Mouse (Mus musculus): ENCODE measurements around the gene Inpp4b. TPM values are rescaled to one million over a fixed set of nuclear protein-coding genes. Genes with fewer than 3 reads are reported as not detected.

Inpp4b gene
- polyA plus RNA-seq, 1 experiment from 2014 or later = 6.2 TPM

DNA sequence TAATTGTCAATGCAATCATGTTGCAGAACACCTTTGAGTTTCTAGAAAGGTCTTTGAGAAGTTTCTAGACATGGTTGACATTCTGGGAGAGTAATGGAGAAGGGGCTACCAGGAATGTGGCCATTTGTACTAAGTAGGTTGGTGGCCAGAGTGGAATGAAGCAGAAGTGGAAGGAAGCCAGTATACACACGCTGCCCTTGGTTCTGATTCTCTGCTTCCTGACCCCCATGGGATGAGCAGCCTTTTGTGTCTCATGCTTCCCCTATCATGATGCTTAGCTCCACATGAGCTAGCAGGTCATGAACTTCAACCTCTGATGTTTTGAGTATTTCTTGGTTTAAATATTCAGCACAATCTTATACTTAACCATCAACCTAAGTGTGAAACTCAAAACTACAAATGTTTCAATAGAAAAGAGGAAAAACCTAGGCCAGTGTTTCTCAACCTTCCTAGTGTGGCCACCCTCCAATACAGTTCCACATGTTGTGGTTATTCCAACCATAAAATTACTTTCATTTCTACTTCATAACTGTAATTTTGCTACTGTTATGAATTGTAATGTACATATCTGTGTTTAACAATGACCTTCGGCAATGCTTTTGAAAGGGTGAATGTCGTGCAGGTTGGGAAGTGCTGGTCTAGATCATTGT is 233.0 kb downstream of the Inpp4b start:
- DNase-seq (ENCODE audit: low spot score) (no peak), ATAC-seq (replicated peaks; ENCODE audit: low FRiP score, low TSS enrichment, low read depth) (no peak)
- Histone ChIP-seq H3K9me3 (ENCODE audit: control insufficient read depth, low read length) (no peaks in the 10 kb centered on the region), H3K27ac (ENCODE audit: low read depth) (no peak overlapping the region), H3K4me1 (replicated peaks; ENCODE audit: control insufficient read depth, insufficient read depth, low read length) (no peaks in the 10 kb centered on the region), H3K4me3 (ENCODE audit: low read depth, low read length) (no peak overlapping the region), H3K4me2 (ENCODE audit: low read length) (no peak overlapping the region), H3K27me3 (replicated peaks; ENCODE audit: control insufficient read depth, insufficient read depth, low read length) (no peaks in the 10 kb centered on the region), H3K36me3 (ENCODE audit: control insufficient read depth, insufficient read depth, low read length) (no peaks in the 10 kb centered on the region), H3K9ac (ENCODE audit: low read length) (no peak overlapping the region)
- 85% methylated on average over 3 of the region's 3 CpGs for WGBS

- 51% methylated on average over 3 of the region's 3 CpGs for WGBS
- ATAC-seq (replicated peaks; ENCODE audit: low FRiP score, low TSS enrichment, low read depth) (no peak), DNase-seq (ENCODE audit: low spot score) (no peak)
- Histone ChIP-seq H3K4me2 (ENCODE audit: low read length) (no peak overlapping the region), H3K9ac (ENCODE audit: low read length) (no peak overlapping the region), H3K27ac (ENCODE audit: low read depth) (no peak overlapping the region), H3K4me3 (ENCODE audit: low read depth, low read length) (no peak overlapping the region), H3K4me1 (replicated peaks; ENCODE audit: control insufficient read depth, insufficient read depth, low read length) (no peaks in the 10 kb centered on the region), H3K36me3 (ENCODE audit: control insufficient read depth, insufficient read depth, low read length) (no peaks in the 10 kb centered on the region), H3K9me3 (ENCODE audit: control insufficient read depth, low read length) (no peaks in the 10 kb centered on the region), H3K27me3 (replicated peaks; ENCODE audit: control insufficient read depth, insufficient read depth, low read length) (no peaks in the 10 kb centered on the region)
Measured at GRCm38 (mm10) chr8:81578951-81579350, 236.6 kb downstream of the Inpp4b start.

DNA sequence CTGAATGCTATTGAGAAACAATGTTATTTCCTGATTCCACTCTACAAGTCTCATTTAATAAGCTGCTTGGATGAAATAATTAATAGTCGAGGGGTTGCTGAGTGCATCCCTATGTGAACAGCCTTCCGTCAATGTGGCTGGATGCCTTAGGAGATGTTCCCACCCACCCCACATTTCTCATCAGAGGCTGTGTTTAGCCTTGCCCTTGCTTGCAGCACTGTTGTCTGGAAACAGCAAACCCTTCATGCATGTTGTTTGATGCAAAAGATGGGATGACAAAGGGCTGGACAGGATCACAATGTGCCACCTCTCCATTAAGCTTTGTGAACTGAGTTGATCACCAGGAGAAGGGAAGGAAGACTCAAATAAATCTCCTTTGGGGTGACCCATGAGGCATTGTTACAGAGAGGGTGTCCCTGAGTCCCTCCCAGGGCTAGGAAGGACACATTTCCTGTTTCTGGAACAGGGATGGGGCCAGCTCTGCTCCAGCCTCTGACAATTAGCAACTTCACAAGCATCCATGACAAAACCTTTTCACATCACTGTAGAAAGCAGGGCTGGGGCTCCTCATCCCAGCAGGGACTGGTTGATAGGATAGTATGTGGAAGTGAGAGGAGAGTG is 239.6 kb downstream of the Inpp4b start:
- Histone ChIP-seq H3K27ac (ENCODE audit: low read depth) (no peak overlapping the region), H3K36me3 (ENCODE audit: control insufficient read depth, insufficient read depth, low read length) (no peaks in the 10 kb centered on the region), H3K4me3 (ENCODE audit: low read depth, low read length) (no peak overlapping the region), H3K9me3 (ENCODE audit: control insufficient read depth, low read length) (no peaks in the 10 kb centered on the region), H3K9ac (ENCODE audit: low read length) (no peak overlapping the region), H3K4me2 (ENCODE audit: low read length) (no peak overlapping the region), H3K4me1 (replicated peaks; ENCODE audit: control insufficient read depth, insufficient read depth, low read length) (no peaks in the 10 kb centered on the region), H3K27me3 (replicated peaks; ENCODE audit: control insufficient read depth, insufficient read depth, low read length) (no peaks in the 10 kb centered on the region)
- DNase-seq (ENCODE audit: low spot score) = no peak
- no peak for ATAC-seq (replicated peaks; ENCODE audit: low FRiP score, low TSS enrichment, low read depth)
- 84% methylated on average over 2 of the region's 2 CpGs for WGBS

GRCm38 (mm10) chr8:81582906-81583305 is 240.6 kb downstream of the Inpp4b start:
- H3K4me2 ChIP-seq (ENCODE audit: low read length) = no peak overlapping the region
- H3K4me3 ChIP-seq (ENCODE audit: low read depth, low read length) = no peak overlapping the region
- no peaks in the 10 kb centered on the region for H3K27me3 ChIP-seq (replicated peaks; ENCODE audit: control insufficient read depth, insufficient read depth, low read length)
- H3K4me1 ChIP-seq (replicated peaks; ENCODE audit: control insufficient read depth, insufficient read depth, low read length) = no peaks in the 10 kb centered on the region
- no peaks in the 10 kb centered on the region for H3K9me3 ChIP-seq (ENCODE audit: control insufficient read depth, low read length)
- H3K9ac ChIP-seq (ENCODE audit: low read length) = no peak overlapping the region
- H3K36me3 ChIP-seq (ENCODE audit: control insufficient read depth, insufficient read depth, low read length) = no peaks in the 10 kb centered on the region
- no peak overlapping the region for H3K27ac ChIP-seq (ENCODE audit: low read depth)
- 81% methylated on average over 1 of the region's 1 CpGs for WGBS
- ATAC-seq (replicated peaks; ENCODE audit: low FRiP score, low TSS enrichment, low read depth) (no peak), DNase-seq (ENCODE audit: low spot score) (no peak)

DNA sequence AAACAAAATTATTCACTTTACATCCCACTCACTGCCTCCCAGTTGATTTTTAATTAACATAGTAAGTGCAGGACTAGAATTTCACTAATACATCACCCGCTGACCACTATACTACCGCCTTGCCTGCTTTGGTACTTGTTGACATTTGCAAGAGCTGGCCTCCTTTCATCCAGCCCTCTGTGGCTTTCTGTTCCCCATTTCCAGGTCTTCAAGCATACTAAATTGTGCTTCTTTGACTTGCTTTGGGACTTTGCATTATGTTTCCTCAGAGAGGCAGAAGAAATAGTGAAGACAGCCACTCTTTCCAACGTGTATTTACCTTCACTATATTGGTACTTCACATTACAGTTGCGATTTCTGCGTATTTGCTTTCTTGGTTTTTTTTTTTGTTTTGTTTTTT is 244.4 kb downstream of the Inpp4b start:
- H3K27me3 ChIP-seq (replicated peaks; ENCODE audit: control insufficient read depth, insufficient read depth, low read length) = no peaks in the 10 kb centered on the region
- H3K4me2 ChIP-seq (ENCODE audit: low read length) = no peak overlapping the region
- ATAC-seq (replicated peaks; ENCODE audit: low FRiP score, low TSS enrichment, low read depth) (no peak), DNase-seq (ENCODE audit: low spot score) (no peak)
- H3K27ac ChIP-seq (ENCODE audit: low read depth) = no peak overlapping the region
- H3K9ac ChIP-seq (ENCODE audit: low read length) = no peak overlapping the region
- no peak overlapping the region for H3K4me3 ChIP-seq (ENCODE audit: low read depth, low read length)
- H3K4me1 ChIP-seq (replicated peaks; ENCODE audit: control insufficient read depth, insufficient read depth, low read length) = no peaks in the 10 kb centered on the region
- 89% methylated on average over 5 of the region's 5 CpGs for WGBS
- no peaks in the 10 kb centered on the region for H3K36me3 ChIP-seq (ENCODE audit: control insufficient read depth, insufficient read depth, low read length)
- no peaks in the 10 kb centered on the region for H3K9me3 ChIP-seq (ENCODE audit: control insufficient read depth, low read length)

DNA sequence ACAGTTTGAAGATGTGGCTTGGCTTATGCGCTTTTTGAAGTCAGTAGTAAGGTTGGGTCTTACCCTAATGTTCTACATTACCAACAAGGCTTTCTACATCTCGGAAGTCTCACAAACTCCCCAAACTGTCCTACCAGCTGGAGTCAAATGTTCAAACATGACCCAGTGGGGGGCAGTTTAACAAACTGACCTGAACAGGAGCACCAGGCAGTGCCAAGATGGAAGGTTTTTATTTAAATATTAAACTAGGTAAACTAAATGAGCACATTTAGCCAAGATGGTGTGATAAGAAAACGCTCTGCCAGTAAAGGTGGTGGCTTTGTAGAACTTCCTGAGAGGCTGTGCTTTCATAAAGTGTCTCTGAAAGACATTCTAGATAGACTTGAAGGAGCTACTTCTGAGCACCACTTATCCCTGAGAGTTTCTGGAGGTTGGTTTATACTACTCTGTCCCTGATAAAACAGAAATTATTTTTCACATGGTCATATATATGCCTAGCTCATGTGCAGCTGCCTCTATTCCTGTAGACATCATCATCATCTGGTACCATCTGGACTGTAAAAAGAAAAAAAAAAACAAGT is 251.9 kb downstream of the Inpp4b start:
- H3K9ac ChIP-seq (ENCODE audit: low read length) = no peak overlapping the region
- H3K9me3 ChIP-seq (ENCODE audit: control insufficient read depth, low read length) = no peaks in the 10 kb centered on the region
- ATAC-seq (replicated peaks; ENCODE audit: low FRiP score, low TSS enrichment, low read depth) = no peak
- WGBS = 88% methylated on average over 3 of the region's 3 CpGs
- no peak overlapping the region for H3K27ac ChIP-seq (ENCODE audit: low read depth)
- H3K4me3 ChIP-seq (ENCODE audit: low read depth, low read length) = no peak overlapping the region
- no peaks in the 10 kb centered on the region for H3K27me3 ChIP-seq (replicated peaks; ENCODE audit: control insufficient read depth, insufficient read depth, low read length)
- H3K4me2 ChIP-seq (ENCODE audit: low read length) = no peak overlapping the region
- H3K4me1 ChIP-seq (replicated peaks; ENCODE audit: control insufficient read depth, insufficient read depth, low read length) = no peaks in the 10 kb centered on the region
- no peaks in the 10 kb centered on the region for H3K36me3 ChIP-seq (ENCODE audit: control insufficient read depth, insufficient read depth, low read length)
- no peak for DNase-seq (ENCODE audit: low spot score)

GRCm38 (mm10) chr8:81599209-81599608 is 256.9 kb downstream of the Inpp4b start:
- Histone ChIP-seq H3K36me3 (ENCODE audit: control insufficient read depth, insufficient read depth, low read length) (no peaks in the 10 kb centered on the region), H3K9ac (ENCODE audit: low read length) (no peak overlapping the region), H3K9me3 (ENCODE audit: control insufficient read depth, low read length) (no peaks in the 10 kb centered on the region), H3K4me1 (replicated peaks; ENCODE audit: control insufficient read depth, insufficient read depth, low read length) (no peaks in the 10 kb centered on the region), H3K4me3 (ENCODE audit: low read depth, low read length) (no peak overlapping the region), H3K27ac (ENCODE audit: low read depth) (no peak overlapping the region), H3K4me2 (ENCODE audit: low read length) (no peak overlapping the region), H3K27me3 (replicated peaks; ENCODE audit: control insufficient read depth, insufficient read depth, low read length) (no peaks in the 10 kb centered on the region)
- 78% methylated on average over 4 of the region's 4 CpGs for WGBS
- no peak for ATAC-seq (replicated peaks; ENCODE audit: low FRiP score, low TSS enrichment, low read depth)
- DNase-seq (ENCODE audit: low spot score) = no peak

GRCm38 (mm10) chr8:81601136-81601535 is 258.8 kb downstream of the Inpp4b start:
- no peaks in the 10 kb centered on the region for H3K36me3 ChIP-seq (ENCODE audit: control insufficient read depth, insufficient read depth, low read length)
- DNase-seq (ENCODE audit: low spot score) (no peak), ATAC-seq (replicated peaks; ENCODE audit: low FRiP score, low TSS enrichment, low read depth) (no peak)
- H3K27ac ChIP-seq (ENCODE audit: low read depth) = no peak overlapping the region
- no peak overlapping the region for H3K4me2 ChIP-seq (ENCODE audit: low read length)
- H3K4me1 ChIP-seq (replicated peaks; ENCODE audit: control insufficient read depth, insufficient read depth, low read length) = no peaks in the 10 kb centered on the region
- H3K27me3 ChIP-seq (replicated peaks; ENCODE audit: control insufficient read depth, insufficient read depth, low read length) = no peaks in the 10 kb centered on the region
- H3K4me3 ChIP-seq (ENCODE audit: low read depth, low read length) = no peak overlapping the region
- H3K9me3 ChIP-seq (ENCODE audit: control insufficient read depth, low read length) = no peaks in the 10 kb centered on the region
- no peak overlapping the region for H3K9ac ChIP-seq (ENCODE audit: low read length)

DNA sequence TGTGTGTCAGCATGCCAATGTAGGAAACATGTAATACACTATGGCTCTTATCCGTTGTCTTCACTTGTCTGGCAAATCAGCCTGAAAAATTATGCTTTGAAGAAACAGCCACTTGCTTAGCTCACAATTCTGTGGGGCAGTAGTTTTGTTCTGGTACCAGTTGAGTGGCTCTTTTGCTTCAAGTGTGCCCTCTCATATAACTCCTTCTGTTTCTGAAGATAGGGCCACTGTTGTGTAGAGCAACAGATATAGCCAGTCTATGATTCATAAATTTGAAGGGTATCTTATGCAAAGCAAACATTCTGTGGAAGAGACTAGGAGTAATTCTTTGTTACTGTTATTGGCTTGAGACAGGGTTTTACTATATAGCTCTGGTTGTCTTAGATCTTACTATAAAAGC is 265.7 kb downstream of the Inpp4b start:
- DNase-seq (ENCODE audit: low spot score) = no peak
- WGBS = 85% methylated on average over 1 of the region's 1 CpGs
- Histone ChIP-seq H3K27ac (ENCODE audit: low read depth) (no peak overlapping the region), H3K4me2 (ENCODE audit: low read length) (no peak overlapping the region), H3K4me3 (ENCODE audit: low read depth, low read length) (no peak overlapping the region), H3K27me3 (replicated peaks; ENCODE audit: control insufficient read depth, insufficient read depth, low read length) (no peaks in the 10 kb centered on the region), H3K36me3 (ENCODE audit: control insufficient read depth, insufficient read depth, low read length) (no peaks in the 10 kb centered on the region), H3K4me1 (replicated peaks; ENCODE audit: control insufficient read depth, insufficient read depth, low read length) (no peaks in the 10 kb centered on the region), H3K9me3 (ENCODE audit: control insufficient read depth, low read length) (no peaks in the 10 kb centered on the region), H3K9ac (ENCODE audit: low read length) (no peak overlapping the region)
- ATAC-seq (replicated peaks; ENCODE audit: low FRiP score, low TSS enrichment, low read depth) = no peak

All from intestine, embryonic 14.5 days (tissue).